25 mouse cellular contexts compared by ENCODE assay signal in the genomic region with DNA sequence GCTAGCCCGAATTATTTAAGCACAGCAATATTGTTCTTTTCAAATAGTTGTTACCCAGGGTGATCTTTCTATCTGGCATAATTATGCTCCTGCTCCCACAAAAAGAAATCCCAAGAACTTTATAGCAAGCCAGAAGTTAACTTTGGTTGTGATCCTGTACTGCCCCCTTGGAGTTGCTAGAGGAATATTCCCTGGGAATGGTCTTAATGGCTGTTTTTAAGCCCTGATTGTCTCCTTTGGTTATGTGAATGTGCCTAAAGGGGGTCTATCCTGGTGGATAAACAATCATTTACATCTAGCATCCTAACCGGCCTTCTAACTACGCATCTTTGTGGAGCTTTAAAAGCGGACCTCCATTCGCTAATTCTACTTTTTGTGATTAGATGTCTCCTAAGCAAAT. TPM values are rescaled to one million over a fixed set of nuclear protein-coding genes. Genes with fewer than 3 reads are reported as not detected.
DNase-seq lines count a peak whose midpoint lies in the region; ATAC-seq and TF ChIP-seq lines count a peak whose summit lies in the region.
"Had no signal": no experiment of that assay in that cellular context is flagged by ENCODE, and none has a peak within 500 bp of the region (broad histone marks: within the 10 kb centered on the region; RNA-seq: fewer than 3 reads in every experiment).

No protein-coding gene starts in this region.

- TF ChIP-seq POLR2A in brain, embryonic 14.5 days (IDR thresholded peaks at IDR 0.05; ENCODE audit: borderline replicate concordance, extremely low read depth, insufficient read depth, insufficient read length, poor library complexity, severe bottlenecking), result no peak

- peak; percentile 50 for TF ChIP-seq CTCF in gastrocnemius, adult 2 months (IDR thresholded peaks at IDR 0.05)
- peak; percentile 48 for TF ChIP-seq CTCF in left cerebral cortex, adult 2 months (IDR thresholded peaks at IDR 0.05)
- peak; percentile 21; the same call in 1 of the 2 replicates for TF ChIP-seq CTCF in brain, embryonic 14.5 days (IDR thresholded peaks at IDR 0.05; ENCODE audit: borderline replicate concordance, extremely low read depth, insufficient read depth, insufficient read length)

- DNase-seq in gastrocnemius, adult 2 months, result no peak
- DNase-seq in gastrocnemius, postnatal 25 days, result no peak
- DNase-seq in left cerebral cortex, adult 2 months (ENCODE audit: extremely low spot score in 1 of 2, low spot score in 2 of 2), result no peak
- no peak for DNase-seq in left cerebral cortex, postnatal 14 days (ENCODE audit: low spot score in 2 of 2)
- DNase-seq in ES-CJ7 (ENCODE audit: low read depth, low spot score), result peak; percentile 40
- peak; percentile 35 for DNase-seq in brain, embryonic 14.5 days (ENCODE audit: low read depth)
- DNase-seq: adrenal gland, postnatal 14 days; cerebellum, adult 2 months; kidney, postnatal 10 days; lung, postnatal 36 days; right cerebral cortex, adult 18-20 months; thymus, adult 18-20 months had no signal

- no peak for ATAC-seq in CD4-positive, CD25-positive, alpha-beta regulatory T cell, adult 4 months

- no peak overlapping the region for H3K27ac ChIP-seq in gastrocnemius, adult 2 months
- no peak overlapping the region for H3K27ac ChIP-seq in left cerebral cortex, adult 2 months
- H3K27ac ChIP-seq: limb, embryonic 13.5 days; liver, embryonic 15.5 days; midbrain, embryonic 12.5 days had no signal

- intact Hi-C loops in gastrocnemius, adult 2 months (cut with DNase I), result no loop called here
- intact Hi-C loops in left cerebral cortex, adult 2 months (cut with DNase I), result loop anchor here (5.0 kb wide), 1 partner anchor 33 kb away; no protein-coding TSS in a partner anchor
- intact Hi-C loops in left cerebral cortex, postnatal 14 days (cut with DNase I), result no loop called here

- H3K4me3 ChIP-seq in gastrocnemius, adult 2 months, result no peak overlapping the region
- H3K4me3 ChIP-seq in left cerebral cortex, adult 2 months, result no peak overlapping the region
- H3K4me3 ChIP-seq: limb, embryonic 13.5 days; liver, embryonic 15.5 days; midbrain, embryonic 12.5 days had no signal

RNA-seq across cellular contexts. Expression of gene Zcchc13, which starts 20.0 kb away (rescaled TPM):
- not detected for total RNA-seq in gastrocnemius, adult 2 months (2021)
- total RNA-seq in gastrocnemius, postnatal 25 days (2021), result not detected
- not detected for total RNA-seq in left cerebral cortex, adult 2 months (2021)
- not detected for total RNA-seq in left cerebral cortex, postnatal 14 days (2021)
- polyA plus RNA-seq in brain, embryonic 14.5 days (2012; rRNA removed), result not detected in 2 replicates
- polyA plus RNA-seq in CD4-positive, CD25-positive, alpha-beta regulatory T cell, adult 4 months (2017; shearing (Covaris generic)), result not detected
- total RNA-seq: adrenal gland, postnatal 14 days; G1E; layer of hippocampus, adult 8-10 months; neutrophil, adult 5-6 weeks had no signal
- polyA plus RNA-seq: C2C12; embryonic facial prominence, embryonic 14.5 days; G1E; heart, embryonic 14.5 days; hindbrain, embryonic 11.5 days; intestine, embryonic 14.5 days; limb, embryonic 13.5 days; liver, embryonic 15.5 days; midbrain, embryonic 12.5 days; small intestine, adult 2 months had no signal

Comparison
In these comparisons a context has a peak if more than half of its experiments do, and no peak if none do; other contexts are left out.
1. DNase-seq: peak in ES-CJ7 (single experiment) and brain, embryonic 14.5 days (single experiment); none in gastrocnemius, adult 2 months (single experiment), gastrocnemius, postnatal 25 days (single experiment), left cerebral cortex, adult 2 months (0 of 2) and left cerebral cortex, postnatal 14 days (0 of 2).
2. Peak in every context shown above with its lines, with median percentiles within 50 percentile points of each other: CTCF ChIP-seq.